Mouse (Mus musculus) G1E (cell line): ENCODE data around the gene Nktr.

Experiments used
- CTCF ChIP-seq: IDR thresholded peaks from 2 replicates; pipeline ENCODE4 v1.5.1; 2012; ENCODE audit warnings: low read depth, low read length, inconsistent platforms, mixed read lengths
- POLR2AphosphoS5 ChIP-seq: IDR thresholded peaks from 2 replicates; pipeline ENCODE4 v1.6.1; 2012; ENCODE audit warnings: low read depth, low read length, inconsistent platforms; ENCODE audit not compliant: insufficient replicate concordance

DNA sequence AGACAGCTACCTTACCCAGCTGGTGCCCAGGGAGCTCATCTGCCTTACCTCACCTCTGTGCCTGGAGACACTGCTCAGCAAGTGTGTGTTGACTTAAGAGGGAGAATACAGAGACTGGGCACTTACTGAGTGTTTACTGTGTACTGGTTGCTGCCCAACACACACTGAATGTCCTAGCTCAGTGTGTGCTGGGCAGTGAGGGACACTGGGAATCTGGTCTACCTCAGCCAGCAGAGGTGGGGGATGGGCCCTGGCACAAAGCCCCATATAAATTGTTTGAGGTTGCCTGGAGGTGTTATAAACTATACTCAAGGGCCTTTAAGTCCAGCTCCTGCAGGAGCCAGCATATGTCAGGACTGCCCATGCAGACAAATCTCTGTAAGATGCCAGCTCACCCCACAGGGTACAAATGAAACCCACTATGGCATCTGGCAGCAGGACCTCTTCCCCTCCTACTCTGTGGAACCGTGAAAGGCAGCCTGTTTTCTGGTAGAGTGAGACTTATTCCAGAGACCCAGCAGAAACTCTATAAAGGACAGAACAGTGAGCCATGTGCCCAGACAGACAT, 76.1 kb downstream of the Nktr start:
- no peak for TF ChIP-seq CTCF
- TF ChIP-seq POLR2AphosphoS5, result no peak
